Mouse (Mus musculus) megakaryocyte, embryonic 14.5 days (primary cell): ENCODE measurements at regions not wholly inside any gene's neighbourhood (a gene's known extent, or its start where the extent isn't known, plus 50 kb on each side); places are given as distances from the start of the nearest gene placed in this dataset.

ENCODE experiments used
- FLI1 ChIP-seq: IDR thresholded peaks from 2 replicates; pipeline ENCODE4 v1.6.1; 2012; ENCODE audit warnings: low read length, inconsistent platforms, mixed read lengths
- GATA1 ChIP-seq: IDR thresholded peaks from 3 replicates; pipeline ENCODE4 v1.6.1; 2012; ENCODE audit warnings: mixed read lengths, low read length, inconsistent platforms, borderline replicate concordance

- no peak for TF ChIP-seq GATA1
- TF ChIP-seq FLI1 = no peak
Observed at GRCm38 (mm10) chr7:136556436-136556835, 338.0 kb upstream of the Mgmt start.
